Mouse (Mus musculus) kidney, adult 2 months (tissue): ENCODE data around the gene Tlr13. TPM values are rescaled to one million over a fixed set of nuclear protein-coding genes. Genes with fewer than 3 reads are reported as not detected.

ENCODE experiments used
- DNase-seq: peaks from one replicate; pipeline ENCODE4 v3.0.0; 2021
- H3K27ac ChIP-seq: fragments of 200-500 bp; 2 replicates; pipeline ENCODE4 v1.5.1; 2012; ENCODE audit warnings: low read depth, low read length, control low read depth, inconsistent platforms; ENCODE audit not compliant: insufficient read depth
- H3K27me3 ChIP-seq: fragments of 200-500 bp; replicated peaks from 2 replicates; pipeline ENCODE4 v1.6.1; 2012; ENCODE audit warnings: mild to moderate bottlenecking, moderate library complexity, low read length, inconsistent platforms; ENCODE audit not compliant: control insufficient read depth, insufficient read depth
- H3K36me3 ChIP-seq: fragments of 200-500 bp; 2 replicates; pipeline ENCODE4 v1.6.1; 2012; ENCODE audit warnings: mild to moderate bottlenecking, moderate library complexity, low read length, inconsistent platforms; ENCODE audit not compliant: control insufficient read depth, insufficient read depth
- H3K4me1 ChIP-seq: fragments of 200-500 bp; 2 replicates; pipeline ENCODE4 v1.6.1; 2011; ENCODE audit warnings: low read length; ENCODE audit not compliant: control insufficient read depth, insufficient read depth
- H3K4me3 ChIP-seq: fragments of 200-500 bp; 2 replicates; pipeline ENCODE4 v1.5.1; 2011; ENCODE audit warnings: mild to moderate bottlenecking, low read depth, low read length, control low read depth; ENCODE audit not compliant: insufficient read depth
- CTCF ChIP-seq: fragments of 200-500 bp; conservative IDR thresholded peaks from 2 replicates; pipeline ENCODE4 v1.5.1; 2011; ENCODE audit warnings: low read depth, mild to moderate bottlenecking, control low read depth, low read length, moderate library complexity, mixed read lengths; ENCODE audit not compliant: insufficient read depth, insufficient read length
- POLR2A ChIP-seq: fragments of 200-500 bp; IDR thresholded peaks from one replicate; pipeline ENCODE4 v1.6.1; 2011; ENCODE audit warnings: low read depth, low read length, control low read depth
- WGBS: fragments of 180-500 bp; shearing (Covaris S2); methylation state at CpG from one replicate; pipeline ENCODE4 v1.1.7; 2018; 5-methylcytosine and 5-hydroxymethylcytosine counted together
- polyA plus RNA-seq: library from polyadenylated mRNA; depleted of rRNA; stranded (reverse); fragments of >200 nt; gene quantifications from 2 replicates; pipeline ENCODE4 v1.2.3, GENCODE M21; 2012; rRNA removed

Gene Tlr13
- polyA plus RNA-seq, 1 experiment, result 0.48 TPM

DNA sequence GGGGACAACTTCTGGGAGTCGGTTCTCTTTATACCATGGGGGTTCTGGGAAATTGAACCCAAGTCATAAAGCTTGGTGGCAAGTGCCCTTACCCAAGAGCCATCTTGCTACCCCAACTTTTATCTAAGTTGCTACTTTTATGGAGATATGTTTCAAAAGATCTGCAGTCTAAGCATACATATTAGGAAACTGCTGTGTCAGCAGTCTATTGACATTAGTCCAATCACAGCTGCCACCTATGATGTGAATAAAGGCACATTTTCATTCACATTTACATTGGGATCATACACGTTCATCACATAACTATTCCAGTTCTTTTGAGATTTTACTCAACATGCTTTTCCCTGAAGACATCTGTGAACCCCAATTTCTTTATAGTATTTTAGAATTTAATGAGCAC lies 66.1 kb downstream of the Tlr13 start:
- TF ChIP-seq CTCF (no peak), POLR2A (no peak)
- WGBS, result 89% methylated on average over 2 of the region's 2 CpGs
- H3K36me3 ChIP-seq, result no peaks in the 10 kb centered on the region
- H3K27me3 ChIP-seq, result no peaks in the 10 kb centered on the region
- no peaks in the 10 kb centered on the region for H3K4me1 ChIP-seq
- no peak for DNase-seq
- no peak overlapping the region for H3K27ac ChIP-seq
- H3K4me3 ChIP-seq, result no peak overlapping the region

Other genes with a start within 250 kb of the Tlr13 start
- 15.1 and 17.1 TPM in 2 replicates for gene Atrx, start 213.8 kb upstream of the Tlr13 start, polyA plus RNA-seq
- 11.8 and 16.4 TPM in 2 replicates for gene Magt1, start 131.3 kb upstream of the Tlr13 start, polyA plus RNA-seq
- 532 and 542 TPM in 2 replicates for gene Cox7b, start 127.5 kb upstream of the Tlr13 start, polyA plus RNA-seq
- gene Atp7a, start 115.9 kb upstream of the Tlr13 start, polyA plus RNA-seq, result 4.4 and 5.0 TPM in 2 replicates
- 325 and 361 TPM in 2 replicates for gene Pgk1, start 43.9 kb downstream of the Tlr13 start, polyA plus RNA-seq
- gene Taf9b, start 78.0 kb downstream of the Tlr13 start, polyA plus RNA-seq, result 9.3 and 12.5 TPM in 2 replicates
- not detected in 2 replicates for gene Fnd3c2, start 112.2 kb downstream of the Tlr13 start, polyA plus RNA-seq